Mouse (Mus musculus) lung, embryonic 16.5 days (tissue): ENCODE data around the gene Emg1. TPM values are rescaled to one million over a fixed set of nuclear protein-coding genes. Genes with fewer than 3 reads are reported as not detected.

ENCODE experiments used
- ATAC-seq: fragments of 200-750 bp; cut with Nextera tagmentation; 2 replicates; pipeline ENCODE4 v1.8.0; 2017; ENCODE audit warnings: low read depth, mild to moderate bottlenecking, moderate library complexity
- H3K27ac ChIP-seq: fragments of 300-500 bp; sonication (generic); 2 replicates; pipeline ENCODE4 v1.5.1; 2014; ENCODE audit warnings: mild to moderate bottlenecking, control low read depth, low read length
- H3K27me3 ChIP-seq: fragments of 300-500 bp; sonication (generic); 2 replicates; pipeline ENCODE4 v1.6.1; 2014; ENCODE audit warnings: low read depth, low read length, mixed read lengths; ENCODE audit not compliant: control insufficient read depth, insufficient read depth
- H3K36me3 ChIP-seq: fragments of 300-500 bp; sonication (generic); 2 replicates; pipeline ENCODE4 v1.6.1; 2014; ENCODE audit warnings: low read length; ENCODE audit not compliant: control insufficient read depth, insufficient read depth
- H3K4me1 ChIP-seq: fragments of 300-500 bp; sonication (generic); replicated peaks from 2 replicates; pipeline ENCODE4 v1.6.1; 2014; ENCODE audit warnings: low read length, mixed read lengths; ENCODE audit not compliant: control insufficient read depth, insufficient read depth
- H3K4me2 ChIP-seq: fragments of 300-500 bp; sonication (generic); 2 replicates; pipeline ENCODE4 v1.6.1; 2014; ENCODE audit warnings: low read depth, low read length, control low read depth
- H3K4me3 ChIP-seq: fragments of 300-500 bp; sonication (generic); 2 replicates; pipeline ENCODE4 v1.5.1; 2014; ENCODE audit warnings: mild to moderate bottlenecking, low read length, control low read depth
- H3K9ac ChIP-seq: fragments of 300-500 bp; sonication (generic); 2 replicates; pipeline ENCODE4 v1.6.1; 2014; ENCODE audit warnings: low read length, control low read depth
- H3K9me3 ChIP-seq: fragments of 300-500 bp; sonication (generic); 2 replicates; pipeline ENCODE4 v1.6.1; 2016; ENCODE audit warnings: low read length; ENCODE audit not compliant: control insufficient read depth
- WGBS: fragments of 180-500 bp; shearing (Covaris S2); extraction: QIAGEN DNeasy Blood & Tissue Kit; methylation state at CpG from one replicate; pipeline ENCODE4 v1.1.7; 2014; 5-methylcytosine and 5-hydroxymethylcytosine counted together
- polyA plus RNA-seq: library from polyadenylated mRNA; unstranded; fragments of >200 nt; fragmentation: Nextera tagmentation; extraction: Ambion mirVana; gene quantifications from 2 replicates; pipeline ENCODE4 v1.2.1, GENCODE M21; 2015

The Emg1 gene
- polyA plus RNA-seq, 1 experiment from 2014 or later = 192 TPM

- no peaks in the 10 kb centered on the region for H3K4me1 ChIP-seq
- peaks cover 31% of the 10 kb centered on the region for H3K36me3 ChIP-seq
- no peak overlapping the region for H3K4me2 ChIP-seq
- H3K27ac ChIP-seq = no peak overlapping the region
- no peaks in the 10 kb centered on the region for H3K9me3 ChIP-seq
- H3K4me3 ChIP-seq = no peak overlapping the region
- WGBS = 69% methylated on average over 8 of the region's 8 CpGs
- no peak for ATAC-seq
- no peak overlapping the region for H3K9ac ChIP-seq
- no peaks in the 10 kb centered on the region for H3K27me3 ChIP-seq
These were observed 10.6 kb downstream of the Emg1 start for GRCm38 (mm10) chr6:124701338-124701737.

GRCm38 (mm10) chr6:124699962-124700610, 11.9 kb downstream of the Emg1 start:
- no peak overlapping the region for H3K27ac ChIP-seq
- H3K9ac ChIP-seq = no peak overlapping the region
- H3K9me3 ChIP-seq = no peaks in the 10 kb centered on the region
- no peak overlapping the region for H3K4me3 ChIP-seq
- WGBS = 72% methylated on average over 11 of the region's 11 CpGs
- no peaks in the 10 kb centered on the region for H3K4me1 ChIP-seq
- ATAC-seq = peak; percentile 82
- no peak overlapping the region for H3K4me2 ChIP-seq
- H3K36me3 ChIP-seq = peaks cover 27% of the 10 kb centered on the region
- H3K27me3 ChIP-seq = no peaks in the 10 kb centered on the region

GRCm38 (mm10) chr6:124699366-124699765, 12.6 kb downstream of the Emg1 start:
- Histone ChIP-seq H3K4me1 (peaks cover 5% of the 10 kb centered on the region; the same call in 1 of the 2 replicates), H3K4me3 (no peak overlapping the region), H3K27me3 (no peaks in the 10 kb centered on the region), H3K4me2 (no peak overlapping the region), H3K9ac (no peak overlapping the region), H3K27ac (no peak overlapping the region), H3K9me3 (no peaks in the 10 kb centered on the region), H3K36me3 (peaks cover 20% of the 10 kb centered on the region)
- ATAC-seq = no peak
- WGBS = 80% methylated on average over 4 of the region's 4 CpGs

- Histone ChIP-seq H3K9me3 (no peaks in the 10 kb centered on the region), H3K4me1 (peaks cover 12% of the 10 kb centered on the region), H3K4me3 (no peak overlapping the region), H3K27ac (no peak overlapping the region), H3K27me3 (no peaks in the 10 kb centered on the region), H3K36me3 (peaks cover 14% of the 10 kb centered on the region), H3K9ac (no peak overlapping the region), H3K4me2 (no peak overlapping the region)
- WGBS = 60% methylated on average over 6 of the region's 6 CpGs
- ATAC-seq = no peak
These were observed 13.2 kb downstream of the Emg1 start for GRCm38 (mm10) chr6:124698751-124699150.

GRCm38 (mm10) chr6:124696441-124697150, 15.4 kb downstream of the Emg1 start:
- Histone ChIP-seq H3K9ac (no peak overlapping the region), H3K27me3 (no peaks in the 10 kb centered on the region), H3K36me3 (0 out of 2 replicates have a peak, but pooled peaks cover 2% of the 10 kb centered on the region), H3K4me3 (no peak overlapping the region), H3K4me2 (no peak overlapping the region), H3K9me3 (no peaks in the 10 kb centered on the region), H3K27ac (no peak overlapping the region), H3K4me1 (peaks cover 20% of the 10 kb centered on the region)
- WGBS = 86% methylated on average over 7 of the region's 7 CpGs
- no peak for ATAC-seq

GRCm38 (mm10) chr6:124694166-124694955, 17.6 kb downstream of the Emg1 start:
- Histone ChIP-seq H3K4me3 (no peak overlapping the region), H3K27me3 (no peaks in the 10 kb centered on the region), H3K4me2 (peak overlapping the region; percentile 29; the same call in 1 of the 2 replicates), H3K9me3 (no peaks in the 10 kb centered on the region), H3K36me3 (no peaks in the 10 kb centered on the region), H3K4me1 (peaks cover 20% of the 10 kb centered on the region), H3K27ac (peak overlapping the region; percentile 95), H3K9ac (peak overlapping the region; percentile 56)
- peak; percentile 92 for ATAC-seq
- 53% methylated on average over 15 of the region's 15 CpGs for WGBS

- Histone ChIP-seq H3K9me3 (no peaks in the 10 kb centered on the region), H3K9ac (no peak overlapping the region), H3K27me3 (no peaks in the 10 kb centered on the region), H3K36me3 (no peaks in the 10 kb centered on the region), H3K4me2 (no peak overlapping the region), H3K27ac (peak overlapping the region; percentile 95), H3K4me1 (peaks cover 20% of the 10 kb centered on the region), H3K4me3 (no peak overlapping the region)
- 42% methylated on average over 15 of the region's 15 CpGs for WGBS
- no peak for ATAC-seq
These were observed 18.6 kb downstream of the Emg1 start for GRCm38 (mm10) chr6:124693243-124693981.

GRCm38 (mm10) chr6:124690517-124690916, 21.5 kb downstream of the Emg1 start:
- no peak overlapping the region for H3K4me2 ChIP-seq
- H3K27ac ChIP-seq = no peak overlapping the region
- H3K9me3 ChIP-seq = no peaks in the 10 kb centered on the region
- 82% methylated on average over 3 of the region's 3 CpGs for WGBS
- H3K9ac ChIP-seq = no peak overlapping the region
- no peaks in the 10 kb centered on the region for H3K27me3 ChIP-seq
- peaks cover 20% of the 10 kb centered on the region for H3K4me1 ChIP-seq
- H3K4me3 ChIP-seq = no peak overlapping the region
- no peaks in the 10 kb centered on the region for H3K36me3 ChIP-seq
- ATAC-seq = no peak
